Comparison of ENCODE assay signal across 29 mouse cellular contexts in genomic region chr1:127453397-127453796, GRCm38 (mm10).
"Had no signal": no experiment of that assay in that cellular context is flagged by ENCODE, and none has a peak within 500 bp of the region (broad histone marks: within the 10 kb centered on the region; RNA-seq: fewer than 3 reads in every experiment).

No protein-coding gene starts in this region.

- H3K4me3 ChIP-seq: heart, embryonic 10.5 days; heart, embryonic 12.5 days; heart, embryonic 13.5 days; heart, embryonic 15.5 days; hindbrain, embryonic 10.5 days; hindbrain, embryonic 12.5 days; hindbrain, embryonic 13.5 days; hindbrain, embryonic 15.5 days; intestine, embryonic 15.5 days; kidney, embryonic 15.5 days; layer of hippocampus, adult 2 months had no signal

- H3K27me3 ChIP-seq: heart, embryonic 12.5 days; heart, embryonic 13.5 days; heart, embryonic 15.5 days; hindbrain, embryonic 12.5 days; hindbrain, embryonic 13.5 days; hindbrain, embryonic 15.5 days; intestine, embryonic 15.5 days; kidney, embryonic 15.5 days had no signal

- H3K4me2 ChIP-seq: heart, embryonic 11.5 days; heart, embryonic 12.5 days; heart, embryonic 13.5 days; heart, embryonic 15.5 days; hindbrain, embryonic 12.5 days; hindbrain, embryonic 13.5 days; hindbrain, embryonic 14.5 days; hindbrain, embryonic 15.5 days; intestine, embryonic 15.5 days; kidney, embryonic 15.5 days had no signal

- DNase-seq: heart, postnatal 10 days; heart, postnatal 14 days; heart, postnatal 36 days; heart, postnatal 4 days; kidney, adult 11 months; kidney, adult 18-20 months; kidney, adult 2 months; kidney, adult 8-10 months; kidney, adult 9 months; kidney, postnatal 10 days; kidney, postnatal 14 days; kidney, postnatal 25 days; kidney, postnatal 36 days; kidney, postnatal 4 days; layer of hippocampus, adult 9-11 months; layer of hippocampus, postnatal 36 days had no signal
